Mouse (Mus musculus): ENCODE measurements around the gene Ccl3.

DNA sequence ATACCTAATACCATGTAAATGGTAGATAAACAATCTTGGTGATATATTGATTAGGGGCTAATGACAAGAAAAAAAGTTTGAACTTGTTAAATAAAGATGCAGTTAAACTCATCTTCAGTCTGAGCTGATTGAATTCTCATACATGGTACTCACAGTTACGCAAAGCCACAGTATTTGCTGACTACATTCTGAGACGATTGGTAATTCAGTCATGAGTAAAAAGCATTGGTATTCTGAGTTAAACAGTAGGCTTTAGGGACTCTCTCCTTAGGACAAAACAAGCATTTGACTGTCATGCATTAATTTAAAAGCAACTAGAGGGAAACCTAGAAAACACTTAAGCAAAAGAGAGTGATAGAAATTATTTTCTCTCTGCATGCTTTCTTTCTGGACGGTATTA lies 25.6 kb downstream of the Ccl3 start:
- TF ChIP-seq POLR2A (IDR thresholded peaks at IDR 0.05; ENCODE audit: borderline replicate concordance, control insufficient read depth, low read depth, low read length) (no peak), CTCF (IDR thresholded peaks at IDR 0.05; ENCODE audit: control insufficient read depth, insufficient read depth, low read length) (no peak)

All from bone marrow, adult 2 months (tissue).